Mouse (Mus musculus) ES-Bruce4 (cell line): ENCODE data around the gene Slc25a42. TPM values are rescaled to one million over a fixed set of nuclear protein-coding genes. Genes with fewer than 3 reads are reported as not detected.

ENCODE experiments used
- H3K27ac ChIP-seq: 2 replicates; pipeline ENCODE4 v1.5.1; 2012; ENCODE audit warnings: low read length, inconsistent platforms; ENCODE audit not compliant: insufficient read depth
- H3K27me3 ChIP-seq: 2 replicates; pipeline ENCODE4 v1.6.1; 2012; ENCODE audit warnings: mild to moderate bottlenecking, low read length, inconsistent platforms; ENCODE audit not compliant: control insufficient read depth, poor library complexity, insufficient read depth, severe bottlenecking
- H3K36me3 ChIP-seq: 2 replicates; pipeline ENCODE4 v1.6.1; 2012; ENCODE audit warnings: inconsistent platforms, mild to moderate bottlenecking, low read length, moderate library complexity; ENCODE audit not compliant: control insufficient read depth, poor library complexity, insufficient read depth, severe bottlenecking
- H3K4me1 ChIP-seq: one replicate; pipeline ENCODE4 v1.8.1; 2011; ENCODE audit warnings: low read length; ENCODE audit not compliant: control insufficient read depth, insufficient read depth
- H3K4me3 ChIP-seq: 2 replicates; pipeline ENCODE4 v1.5.1; 2011; ENCODE audit warnings: low read depth, mild to moderate bottlenecking, low read length
- H3K9ac ChIP-seq: 2 replicates; pipeline ENCODE4 v1.6.1; 2012; ENCODE audit warnings: low read depth, mild to moderate bottlenecking, inconsistent platforms; ENCODE audit not compliant: poor library complexity, severe bottlenecking
- H3K9me3 ChIP-seq: replicated peaks from 2 replicates; pipeline ENCODE4 v1.6.1; 2012; ENCODE audit warnings: mild to moderate bottlenecking, low read length, inconsistent platforms; ENCODE audit not compliant: control insufficient read depth, poor library complexity, insufficient read depth, severe bottlenecking
- CTCF ChIP-seq: IDR thresholded peaks from one replicate; pipeline ENCODE4 v1.8.1; 2011; ENCODE audit warnings: low read depth, low read length
- EP300 ChIP-seq: IDR thresholded peaks from 2 replicates; pipeline ENCODE4 v1.6.1; 2011; ENCODE audit warnings: low read depth, low read length; ENCODE audit not compliant: insufficient read depth
- POLR2A ChIP-seq: IDR thresholded peaks from one replicate; pipeline ENCODE4 v1.8.1; 2011; ENCODE audit warnings: low read length; ENCODE audit not compliant: insufficient read depth
- polyA plus RNA-seq: library from polyadenylated mRNA; stranded (reverse); fragments of >200 nt; gene quantifications from 2 replicates; pipeline ENCODE4 v1.2.4, GENCODE M21; 2011; ENCODE audit warnings: low read depth; ENCODE audit not compliant: missing spikeins, insufficient read depth, insufficient read length

The Slc25a42 gene
- polyA plus RNA-seq, 1 experiment = 7.8 TPM

- Histone ChIP-seq H3K27ac (no peak overlapping the region), H3K9ac (no peak overlapping the region)
Measured at GRCm38 (mm10) chr8:70200098-70200681, 11.9 kb downstream of the Slc25a42 start.

GRCm38 (mm10) chr8:70197603-70198002 lies 14.5 kb downstream of the Slc25a42 start:
- H3K9me3 ChIP-seq = no peaks in the 10 kb centered on the region
- H3K27ac ChIP-seq = no peak overlapping the region
- H3K9ac ChIP-seq = no peak overlapping the region
- TF ChIP-seq EP300 (no peak), CTCF (no peak), POLR2A (no peak)
- H3K36me3 ChIP-seq = no peaks in the 10 kb centered on the region
- no peaks in the 10 kb centered on the region for H3K27me3 ChIP-seq
- no peaks in the 10 kb centered on the region for H3K4me1 ChIP-seq
- H3K4me3 ChIP-seq = no peak overlapping the region

More at GRCm38 (mm10) chr8:70200098-70200681, 11.9 kb downstream of the Slc25a42 start:
- no peak for TF ChIP-seq EP300
- TF ChIP-seq CTCF = peak; percentile 26
- no peak for TF ChIP-seq POLR2A
- Histone ChIP-seq H3K9me3 (no peaks in the 10 kb centered on the region), H3K36me3 (no peaks in the 10 kb centered on the region), H3K27me3 (no peaks in the 10 kb centered on the region), H3K4me1 (no peaks in the 10 kb centered on the region), H3K4me3 (no peak overlapping the region)

GRCm38 (mm10) chr8:70195762-70196161 lies 16.3 kb downstream of the Slc25a42 start:
- Histone ChIP-seq H3K4me3 (no peak overlapping the region), H3K9me3 (no peaks in the 10 kb centered on the region), H3K9ac (no peak overlapping the region), H3K27me3 (no peaks in the 10 kb centered on the region), H3K36me3 (no peaks in the 10 kb centered on the region), H3K27ac (no peak overlapping the region), H3K4me1 (no peaks in the 10 kb centered on the region)
- TF ChIP-seq EP300 (no peak), POLR2A (no peak), CTCF (no peak)

GRCm38 (mm10) chr8:70194191-70194590 lies 17.9 kb downstream of the Slc25a42 start:
- Histone ChIP-seq H3K4me1 (no peaks in the 10 kb centered on the region), H3K9me3 (no peaks in the 10 kb centered on the region), H3K27me3 (no peaks in the 10 kb centered on the region), H3K27ac (no peak overlapping the region), H3K36me3 (no peaks in the 10 kb centered on the region), H3K9ac (no peak overlapping the region), H3K4me3 (no peak overlapping the region)
- TF ChIP-seq POLR2A = no peak

GRCm38 (mm10) chr8:70193238-70193637 lies 18.9 kb downstream of the Slc25a42 start:
- no peaks in the 10 kb centered on the region for H3K36me3 ChIP-seq
- no peaks in the 10 kb centered on the region for H3K27me3 ChIP-seq
- H3K4me1 ChIP-seq = no peaks in the 10 kb centered on the region
- H3K4me3 ChIP-seq = no peak overlapping the region
- H3K9me3 ChIP-seq = no peaks in the 10 kb centered on the region
- H3K9ac ChIP-seq = no peak overlapping the region
- TF ChIP-seq CTCF = no peak
- no peak overlapping the region for H3K27ac ChIP-seq

GRCm38 (mm10) chr8:70188707-70189106 lies 23.4 kb downstream of the Slc25a42 start:
- no peak for TF ChIP-seq POLR2A
- no peak for TF ChIP-seq EP300
- TF ChIP-seq CTCF = no peak
- Histone ChIP-seq H3K36me3 (no peaks in the 10 kb centered on the region), H3K9ac (no peak overlapping the region), H3K9me3 (no peaks in the 10 kb centered on the region), H3K4me3 (no peak overlapping the region), H3K4me1 (no peaks in the 10 kb centered on the region), H3K27ac (no peak overlapping the region), H3K27me3 (no peaks in the 10 kb centered on the region)
